Mouse (Mus musculus): ENCODE measurements around the gene Crebrf. TPM values are rescaled to one million over a fixed set of nuclear protein-coding genes. Genes with fewer than 3 reads are reported as not detected.

The Crebrf gene
- polyA plus RNA-seq, 1 experiment from 2014 or later = 2.5 TPM

DNA sequence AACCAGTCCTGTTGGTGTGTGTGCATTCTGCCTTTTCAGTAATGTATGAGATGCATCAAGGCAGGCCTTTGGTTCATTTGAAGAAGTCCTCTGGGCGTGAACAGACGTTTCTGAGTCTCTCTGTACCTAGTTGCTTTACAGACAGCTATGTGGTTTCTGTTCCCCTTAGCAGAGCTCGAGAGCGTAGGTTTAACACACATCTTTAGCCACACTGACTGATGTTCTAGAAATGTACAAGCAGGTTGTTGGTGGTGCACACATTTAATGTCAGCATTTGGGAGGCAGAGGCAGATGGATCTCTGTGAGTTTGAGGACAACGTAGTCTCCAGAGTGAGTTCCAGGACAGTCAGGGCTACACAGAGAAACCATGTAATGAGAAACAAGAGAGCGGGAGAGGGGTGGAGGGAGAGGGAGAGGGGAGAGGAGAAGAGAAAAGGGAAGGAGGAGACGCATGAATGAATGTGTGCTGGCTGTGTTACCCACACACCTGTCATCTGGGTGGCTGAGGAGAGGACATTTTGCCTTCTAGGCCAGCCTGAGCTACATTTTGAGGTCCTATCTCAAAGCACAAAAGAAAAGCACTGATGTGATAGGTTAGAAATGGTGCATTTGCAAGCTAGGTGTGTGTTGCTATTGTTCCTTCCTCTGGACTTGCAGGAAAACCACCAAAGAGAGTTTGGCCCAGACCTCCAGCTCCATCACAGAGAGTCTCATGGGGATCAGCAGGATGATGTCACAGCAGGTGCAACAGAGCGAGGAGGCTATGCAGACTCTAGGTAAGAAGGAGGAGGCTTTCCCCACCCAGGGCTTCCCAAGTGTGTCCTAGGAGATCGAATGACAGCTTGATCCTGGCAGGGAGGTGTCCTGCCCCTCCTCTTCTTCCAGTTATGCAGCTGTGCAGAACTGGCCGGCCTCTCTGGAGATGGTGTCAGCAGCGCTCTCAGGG, 75.1 kb downstream of the Crebrf start:
- H3K36me3 ChIP-seq (replicated peaks) = peaks cover 74% of the 10 kb centered on the region
- H3K27me3 ChIP-seq (ENCODE audit: poor library complexity, severe bottlenecking) = no peaks in the 10 kb centered on the region
- no peaks in the 10 kb centered on the region for H3K9me3 ChIP-seq
- no peaks in the 10 kb centered on the region for H3K4me1 ChIP-seq
- H3K4me3 ChIP-seq = no peak overlapping the region
- no peak overlapping the region for H3K27ac ChIP-seq
- 88% methylated on average over 11 of the region's 11 CpGs for WGBS
- no peak for DNase-seq (ENCODE audit: extremely low spot score, low spot score)

DNA sequence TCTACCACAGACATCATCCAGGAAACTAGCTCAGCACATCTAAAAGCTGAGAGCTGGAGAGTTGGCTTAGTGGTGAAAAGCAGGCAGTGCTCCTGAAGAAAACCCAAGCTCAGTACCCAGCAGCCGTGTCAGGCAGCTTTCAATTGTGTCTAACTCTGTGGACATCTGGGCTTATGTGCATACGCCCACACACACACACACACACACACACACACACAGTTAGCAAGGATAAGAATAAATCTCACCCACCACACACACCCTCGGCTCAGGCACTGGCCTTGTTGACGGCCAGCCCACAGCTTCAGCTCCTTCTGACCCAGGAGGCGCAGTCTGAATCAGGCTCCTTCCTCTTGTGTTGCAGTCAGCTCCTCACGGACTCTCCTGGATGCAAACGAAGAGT, 76.1 kb downstream of the Crebrf start:
- H3K9me3 ChIP-seq = no peaks in the 10 kb centered on the region
- no peak overlapping the region for H3K27ac ChIP-seq
- 87% methylated on average over 7 of the region's 7 CpGs for WGBS
- no peaks in the 10 kb centered on the region for H3K4me1 ChIP-seq
- H3K27me3 ChIP-seq (ENCODE audit: poor library complexity, severe bottlenecking) = no peaks in the 10 kb centered on the region
- no peak for DNase-seq (ENCODE audit: extremely low spot score, low spot score)
- peaks cover 67% of the 10 kb centered on the region for H3K36me3 ChIP-seq (replicated peaks)
- no peak overlapping the region for H3K4me3 ChIP-seq

DNA sequence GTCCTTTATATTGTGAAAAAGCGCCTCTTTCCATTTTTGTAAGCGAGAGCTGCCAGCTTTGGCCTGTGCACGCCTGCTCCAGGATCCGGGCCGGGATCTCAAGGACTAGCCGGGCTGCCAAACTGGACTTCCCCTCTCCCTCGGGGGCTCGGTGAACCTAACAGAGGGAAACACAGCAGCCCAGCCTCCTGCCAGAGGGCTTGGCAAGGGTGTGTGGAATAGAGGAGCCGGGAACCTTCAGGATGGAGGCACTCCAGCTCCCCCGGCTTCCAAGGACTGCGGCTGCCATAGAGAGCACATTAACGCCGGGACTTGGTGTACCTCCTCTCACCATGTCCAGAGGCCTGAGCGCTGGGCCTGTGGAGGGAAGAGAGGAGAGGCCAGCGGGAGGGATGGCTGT, 76.6 kb downstream of the Crebrf start:
- WGBS = 93% methylated on average over 15 of the region's 15 CpGs
- Histone ChIP-seq H3K4me3 (no peak overlapping the region), H3K36me3 (replicated peaks) (peaks cover 61% of the 10 kb centered on the region), H3K27me3 (ENCODE audit: poor library complexity, severe bottlenecking) (no peaks in the 10 kb centered on the region), H3K27ac (no peak overlapping the region), H3K4me1 (no peaks in the 10 kb centered on the region), H3K9me3 (no peaks in the 10 kb centered on the region)
- DNase-seq (ENCODE audit: extremely low spot score, low spot score) = no peak

DNA sequence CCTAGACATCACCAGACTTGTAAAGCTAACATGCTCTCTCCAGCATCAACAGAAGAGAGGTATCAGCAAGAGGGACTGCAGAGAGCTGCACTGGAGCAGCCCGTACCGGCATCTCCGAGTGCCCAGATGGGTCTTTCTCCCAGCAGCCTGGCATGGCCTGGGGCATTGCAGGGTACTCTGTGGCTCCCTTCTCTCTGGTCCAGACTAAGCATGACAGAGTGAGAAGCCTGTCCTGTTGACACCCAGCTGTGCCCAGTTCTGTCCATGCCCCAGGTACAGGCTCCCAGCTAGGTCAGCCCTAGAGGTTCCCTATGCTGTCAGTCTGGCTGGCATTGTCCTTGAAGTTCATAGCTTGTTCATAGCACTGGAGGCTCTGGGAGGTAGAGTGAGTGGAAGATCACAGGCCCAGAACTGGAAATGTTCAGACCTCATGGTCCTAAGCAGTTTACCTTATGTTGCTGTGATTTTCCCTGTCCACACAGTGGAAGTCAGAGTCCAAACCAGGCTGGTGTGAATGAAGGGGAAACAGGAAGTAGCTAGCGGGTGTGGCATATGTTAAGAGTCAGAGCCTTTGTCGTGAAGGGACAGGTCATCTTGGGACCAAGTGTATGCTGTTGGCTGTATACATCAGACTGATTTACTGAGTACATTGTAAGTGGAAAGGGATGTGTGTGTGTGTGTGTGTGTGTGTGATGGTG, 77.8 kb downstream of the Crebrf start:
- no peaks in the 10 kb centered on the region for H3K27me3 ChIP-seq (ENCODE audit: poor library complexity, severe bottlenecking)
- WGBS = 90% methylated on average over 5 of the region's 5 CpGs
- no peak overlapping the region for H3K27ac ChIP-seq
- no peak overlapping the region for H3K4me3 ChIP-seq
- H3K9me3 ChIP-seq = no peaks in the 10 kb centered on the region
- no peaks in the 10 kb centered on the region for H3K4me1 ChIP-seq
- no peak for DNase-seq (ENCODE audit: extremely low spot score, low spot score)
- H3K36me3 ChIP-seq (replicated peaks) = peaks cover 53% of the 10 kb centered on the region

DNA sequence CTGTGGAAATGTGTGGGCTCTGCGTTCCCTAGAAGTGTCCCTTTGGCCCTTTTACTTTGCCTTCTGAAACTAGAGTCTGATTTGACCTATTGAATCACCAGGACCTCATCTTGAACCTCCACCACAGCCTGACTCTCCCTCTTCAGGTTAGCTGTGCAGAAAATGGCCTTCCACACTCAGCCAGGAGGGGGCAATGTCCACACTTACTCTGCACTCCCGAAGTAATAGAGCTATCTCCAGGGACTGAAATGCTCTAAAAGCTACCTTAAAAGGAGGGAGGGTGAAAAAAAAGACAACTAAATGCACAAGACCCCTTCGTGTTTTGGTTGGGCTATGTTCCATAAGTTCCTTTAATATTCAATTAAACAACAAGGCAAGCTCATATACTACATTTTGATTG, 79.3 kb downstream of the Crebrf start:
- no peak overlapping the region for H3K4me3 ChIP-seq
- H3K36me3 ChIP-seq (replicated peaks) = peaks cover 38% of the 10 kb centered on the region
- no peak overlapping the region for H3K27ac ChIP-seq
- no peak for DNase-seq (ENCODE audit: extremely low spot score, low spot score)
- H3K4me1 ChIP-seq = no peaks in the 10 kb centered on the region
- no peaks in the 10 kb centered on the region for H3K27me3 ChIP-seq (ENCODE audit: poor library complexity, severe bottlenecking)
- 21% methylated on average over 3 of the region's 3 CpGs for WGBS
- no peaks in the 10 kb centered on the region for H3K9me3 ChIP-seq

DNA sequence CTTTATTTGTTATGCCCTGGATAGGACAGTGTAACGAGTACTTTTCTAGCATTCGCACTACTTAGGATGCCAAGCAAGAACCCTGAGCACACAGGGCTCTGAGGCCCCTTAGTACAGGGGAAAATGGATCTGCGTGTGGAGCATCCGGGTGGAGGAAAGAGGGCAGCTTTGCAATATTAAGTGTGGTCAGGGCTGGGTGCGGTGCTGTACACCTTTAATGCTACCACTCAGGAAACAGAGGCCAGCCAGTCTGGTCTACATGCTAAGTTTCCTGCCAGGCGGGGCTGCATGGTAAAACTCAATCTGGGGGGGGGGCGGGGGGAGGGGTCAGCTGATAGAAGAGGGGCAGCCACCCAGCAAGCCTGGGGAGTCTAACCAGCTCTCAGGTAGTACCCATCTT, 79.9 kb downstream of the Crebrf start:
- Histone ChIP-seq H3K36me3 (replicated peaks) (peaks cover 31% of the 10 kb centered on the region), H3K4me1 (no peaks in the 10 kb centered on the region), H3K27me3 (ENCODE audit: poor library complexity, severe bottlenecking) (no peaks in the 10 kb centered on the region), H3K4me3 (no peak overlapping the region), H3K27ac (no peak overlapping the region), H3K9me3 (no peaks in the 10 kb centered on the region)
- no peak for DNase-seq (ENCODE audit: extremely low spot score, low spot score)
- WGBS = 79% methylated on average over 7 of the region's 7 CpGs

DNA sequence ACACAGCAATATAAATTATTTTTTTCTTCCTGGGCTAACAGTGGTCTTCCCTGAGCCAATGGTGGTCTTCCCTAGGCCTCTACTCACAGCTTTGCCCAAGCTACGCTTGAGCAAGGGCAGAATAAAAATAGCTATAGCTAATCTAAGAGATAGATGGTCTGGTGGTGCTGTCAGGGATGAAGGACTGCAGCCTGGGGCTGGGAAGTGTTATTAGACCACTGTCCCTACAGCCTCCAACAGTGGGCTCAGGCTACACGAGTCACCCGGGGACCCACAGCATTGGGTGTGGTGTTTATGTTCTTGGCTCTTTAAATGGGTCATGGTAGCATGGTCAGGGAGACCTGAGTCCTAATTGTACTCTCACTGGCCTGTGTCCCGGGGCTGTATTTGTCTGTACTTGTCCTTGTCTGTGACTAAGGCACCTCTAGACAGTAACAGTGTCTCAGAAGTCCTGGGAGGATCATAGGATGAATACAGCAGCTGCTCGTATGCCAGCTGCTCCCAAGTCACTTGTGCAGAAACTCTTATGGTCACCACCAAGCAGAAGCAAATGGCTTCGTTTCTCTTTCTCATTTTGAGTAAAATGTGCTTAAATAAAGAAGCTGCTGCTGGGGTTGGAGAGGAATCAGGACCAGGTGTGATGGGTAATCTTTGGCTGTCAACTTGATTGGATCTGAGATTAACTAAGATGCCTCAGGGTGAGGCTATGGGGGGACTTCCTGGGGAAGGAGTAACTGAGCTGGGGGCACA, 82.1 kb downstream of the Crebrf start:
- Histone ChIP-seq H3K4me1 (no peaks in the 10 kb centered on the region), H3K36me3 (replicated peaks) (peaks cover 10% of the 10 kb centered on the region), H3K27me3 (ENCODE audit: poor library complexity, severe bottlenecking) (no peaks in the 10 kb centered on the region), H3K27ac (no peak overlapping the region), H3K4me3 (no peak overlapping the region), H3K9me3 (no peaks in the 10 kb centered on the region)
- 80% methylated on average over 6 of the region's 6 CpGs for WGBS
- DNase-seq (ENCODE audit: extremely low spot score, low spot score) = no peak

DNA sequence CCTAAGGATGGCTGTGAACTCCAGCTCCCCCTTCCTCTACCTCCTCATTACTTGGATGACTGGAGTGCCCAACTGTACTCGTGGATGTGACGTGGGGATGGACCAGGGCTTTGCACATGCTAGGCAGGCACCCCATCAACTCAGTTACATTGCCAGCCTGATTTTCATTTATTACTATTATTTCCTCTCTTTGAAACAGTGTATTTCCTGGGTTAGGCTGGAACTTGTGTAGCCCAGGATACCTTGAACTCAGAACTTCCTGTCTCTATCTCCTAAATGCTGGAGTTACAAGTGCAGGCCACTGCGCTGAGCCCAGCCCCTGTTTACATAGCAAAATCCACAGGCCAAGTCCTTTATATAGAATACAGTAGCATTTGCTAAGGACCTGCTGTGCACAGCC, 87.4 kb downstream of the Crebrf start:
- Histone ChIP-seq H3K4me3 (no peak overlapping the region), H3K36me3 (replicated peaks) (no peaks in the 10 kb centered on the region), H3K27me3 (ENCODE audit: poor library complexity, severe bottlenecking) (no peaks in the 10 kb centered on the region), H3K9me3 (no peaks in the 10 kb centered on the region), H3K4me1 (no peaks in the 10 kb centered on the region), H3K27ac (no peak overlapping the region)
- no peak for DNase-seq (ENCODE audit: extremely low spot score, low spot score)
- 86% methylated on average over 3 of the region's 3 CpGs for WGBS

DNA sequence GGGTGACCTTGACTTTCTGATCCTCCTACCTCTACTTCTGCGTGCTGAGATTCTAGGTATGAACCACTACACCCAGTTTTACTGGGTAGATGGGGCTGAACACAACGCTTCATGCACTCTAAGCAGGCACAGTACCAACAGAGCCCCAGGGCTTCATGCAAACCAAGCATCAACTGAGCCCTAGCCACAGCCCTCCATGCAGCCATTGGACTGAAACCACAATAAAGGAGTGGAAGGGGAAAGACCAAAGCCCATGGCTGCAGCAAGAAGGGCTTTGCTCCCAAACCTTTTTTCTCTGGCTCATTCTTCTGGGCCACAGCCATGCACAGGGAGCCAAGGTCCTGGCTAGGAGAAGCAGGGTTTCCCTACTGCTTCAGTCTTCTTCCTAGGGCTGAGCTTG, 97.2 kb downstream of the Crebrf start:
- WGBS = 71% methylated on average over 2 of the region's 2 CpGs
- Histone ChIP-seq H3K27ac (no peak overlapping the region), H3K9me3 (no peaks in the 10 kb centered on the region), H3K27me3 (ENCODE audit: poor library complexity, severe bottlenecking) (no peaks in the 10 kb centered on the region), H3K4me1 (0 out of 2 replicates have a peak, but pooled peaks cover 3% of the 10 kb centered on the region), H3K4me3 (no peak overlapping the region), H3K36me3 (replicated peaks) (no peaks in the 10 kb centered on the region)
- DNase-seq (ENCODE audit: extremely low spot score, low spot score) = no peak

DNA sequence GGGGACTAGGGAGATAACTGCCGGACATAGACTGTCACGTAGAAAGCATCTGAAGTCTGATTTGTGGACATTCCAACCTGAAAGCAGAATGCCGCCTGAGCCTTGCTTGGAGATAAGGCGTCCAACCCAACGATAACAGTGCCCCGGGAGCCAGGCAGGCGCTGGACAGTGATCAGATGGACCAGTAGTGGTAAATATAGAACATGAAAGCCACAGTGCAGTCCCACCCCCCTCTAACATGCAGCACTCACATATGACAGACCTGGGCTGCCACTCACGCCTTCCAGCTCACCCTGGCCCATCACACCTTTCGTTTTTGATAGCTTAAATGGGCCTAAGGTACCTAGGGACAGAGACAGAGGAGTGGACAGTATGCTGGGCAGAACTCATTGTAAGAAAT, 98.0 kb downstream of the Crebrf start:
- Histone ChIP-seq H3K27me3 (ENCODE audit: poor library complexity, severe bottlenecking) (no peaks in the 10 kb centered on the region), H3K27ac (no peak overlapping the region), H3K36me3 (replicated peaks) (no peaks in the 10 kb centered on the region), H3K4me1 (0 out of 2 replicates have a peak, but pooled peaks cover 3% of the 10 kb centered on the region), H3K9me3 (no peaks in the 10 kb centered on the region), H3K4me3 (no peak overlapping the region)
- no peak for DNase-seq (ENCODE audit: extremely low spot score, low spot score)
- 85% methylated on average over 9 of the region's 9 CpGs for WGBS

DNA sequence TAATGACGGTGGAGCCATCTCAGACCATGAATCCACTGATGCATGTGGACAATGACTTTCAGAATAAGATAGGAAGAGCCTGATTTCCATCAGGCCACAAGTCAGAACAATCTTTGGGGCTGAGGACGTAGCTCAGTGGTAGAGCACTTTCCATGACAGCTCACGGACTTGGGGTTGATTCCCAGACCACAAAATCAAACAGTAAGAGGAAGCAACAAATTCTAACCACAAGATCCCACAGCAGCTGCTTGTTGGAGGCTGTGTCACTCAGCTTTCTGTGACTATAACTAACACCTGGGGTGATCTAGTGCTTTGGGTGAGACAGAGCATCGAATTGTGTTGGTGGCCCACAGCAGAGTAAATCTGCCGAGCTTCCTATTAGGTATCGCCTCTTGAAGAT, 101.4 kb downstream of the Crebrf start:
- no peak overlapping the region for H3K27ac ChIP-seq
- DNase-seq (ENCODE audit: extremely low spot score, low spot score) = no peak
- no peaks in the 10 kb centered on the region for H3K36me3 ChIP-seq (replicated peaks)
- no peak overlapping the region for H3K4me3 ChIP-seq
- H3K4me1 ChIP-seq = no peaks in the 10 kb centered on the region
- no peaks in the 10 kb centered on the region for H3K9me3 ChIP-seq
- WGBS = 81% methylated on average over 6 of the region's 6 CpGs
- no peaks in the 10 kb centered on the region for H3K27me3 ChIP-seq (ENCODE audit: poor library complexity, severe bottlenecking)

DNA sequence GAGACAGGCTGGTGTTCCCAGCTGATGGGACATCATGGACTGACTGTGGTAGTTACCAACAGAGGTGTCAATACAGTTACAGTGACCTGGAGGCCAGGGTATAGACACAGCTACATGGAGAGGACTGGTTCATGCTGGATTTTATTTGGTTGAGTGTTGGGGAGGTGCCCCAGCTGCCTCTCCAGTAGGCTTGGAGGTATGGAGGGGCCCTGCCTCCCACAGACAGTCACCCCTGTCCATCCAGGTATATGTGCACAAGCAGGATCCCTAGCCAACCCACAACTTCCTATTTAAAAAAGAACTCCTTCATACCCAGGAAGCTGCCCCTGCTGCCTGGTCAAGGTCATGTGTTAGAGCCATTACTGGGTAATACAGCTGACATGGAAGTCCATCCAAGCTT, 102.3 kb downstream of the Crebrf start:
- Histone ChIP-seq H3K36me3 (replicated peaks) (no peaks in the 10 kb centered on the region), H3K27me3 (ENCODE audit: poor library complexity, severe bottlenecking) (no peaks in the 10 kb centered on the region), H3K27ac (no peak overlapping the region), H3K4me1 (no peaks in the 10 kb centered on the region), H3K4me3 (no peak overlapping the region), H3K9me3 (no peaks in the 10 kb centered on the region)
- no peak for DNase-seq (ENCODE audit: extremely low spot score, low spot score)

DNA sequence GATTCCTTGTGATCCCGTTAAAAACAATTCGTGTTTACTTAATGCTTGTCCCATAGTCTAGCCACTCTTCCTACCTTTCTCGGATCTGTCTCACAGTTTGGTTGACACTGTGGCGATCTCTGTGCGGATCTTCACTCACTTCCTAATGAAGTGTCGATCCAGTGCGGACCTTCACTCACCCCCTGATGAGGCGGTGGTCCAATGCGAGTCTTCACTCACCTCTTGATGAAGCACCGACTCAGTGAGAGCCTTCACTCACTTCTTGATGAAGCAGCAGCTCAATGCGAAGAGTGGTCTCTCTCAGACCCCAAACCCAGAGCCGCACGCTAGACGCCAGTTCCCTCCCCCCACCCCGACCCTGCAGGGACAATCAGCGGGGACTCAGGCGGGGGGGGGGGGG, 110.7 kb downstream of the Crebrf start:
- WGBS = 76% methylated on average over 16 of the region's 17 CpGs
- DNase-seq (ENCODE audit: extremely low spot score, low spot score) = no peak

More for the DNA sequence above, 110.7 kb downstream of the Crebrf start:
- Histone ChIP-seq H3K4me3 (no peak overlapping the region), H3K4me1 (no peaks in the 10 kb centered on the region), H3K27me3 (ENCODE audit: poor library complexity, severe bottlenecking) (no peaks in the 10 kb centered on the region; the same call in 1 of the 2 replicates), H3K9me3 (no peaks in the 10 kb centered on the region), H3K36me3 (replicated peaks) (no peaks in the 10 kb centered on the region), H3K27ac (no peak overlapping the region)

Data from forebrain, embryonic 10.5 days (tissue).